Mouse (Mus musculus) midbrain, postnatal 0 days (tissue): Measurements from ENCODE around the gene Mical2. TPM values are rescaled to one million over a fixed set of nuclear protein-coding genes. Genes with fewer than 3 reads are reported as not detected.

ENCODE experiments used
- ATAC-seq: fragments of 200-750 bp; cut with Nextera tagmentation; 2 replicates; pipeline ENCODE4 v1.8.0; 2017; ENCODE audit warnings: moderate number of reproducible peaks, mild to moderate bottlenecking, moderate TSS enrichment, moderate library complexity; ENCODE audit not compliant: low FRiP score
- DNase-seq: peaks from one replicate; pipeline ENCODE4 v3.0.0-alpha.2; 2015; ENCODE audit warnings: low spot score
- H3K27ac ChIP-seq: fragments of 300-500 bp; sonication (generic); 2 replicates; pipeline ENCODE4 v1.5.1; 2014; ENCODE audit warnings: low read depth, mild to moderate bottlenecking, low read length, mixed read lengths
- H3K27me3 ChIP-seq: fragments of 300-500 bp; sonication (generic); 2 replicates; pipeline ENCODE4 v1.6.1; 2014; ENCODE audit warnings: low read length, control low read depth, mixed read lengths; ENCODE audit not compliant: insufficient read depth
- H3K36me3 ChIP-seq: fragments of 300-500 bp; sonication (generic); 2 replicates; pipeline ENCODE4 v1.6.1; 2014; ENCODE audit warnings: low read length, control low read depth, mixed read lengths; ENCODE audit not compliant: insufficient read depth
- H3K4me1 ChIP-seq: fragments of 300-500 bp; sonication (generic); 2 replicates; pipeline ENCODE4 v1.6.1; 2014; ENCODE audit warnings: mild to moderate bottlenecking, control low read depth, antibody characterized with exemption, low read length, mixed read lengths; ENCODE audit not compliant: insufficient read depth
- H3K4me2 ChIP-seq: fragments of 300-500 bp; sonication (generic); 2 replicates; pipeline ENCODE4 v1.6.1; 2014; ENCODE audit warnings: low read depth, mild to moderate bottlenecking, low read length, mixed read lengths; ENCODE audit not compliant: poor library complexity, severe bottlenecking
- H3K4me3 ChIP-seq: fragments of 300-500 bp; sonication (generic); 2 replicates; pipeline ENCODE4 v1.5.1; 2014; ENCODE audit warnings: low read depth, mild to moderate bottlenecking, low read length, moderate library complexity
- H3K9ac ChIP-seq: fragments of 300-500 bp; sonication (generic); replicated peaks from 2 replicates; pipeline ENCODE4 v1.6.1; 2014; ENCODE audit warnings: mild to moderate bottlenecking, low read length, moderate library complexity, mixed read lengths; ENCODE audit not compliant: poor library complexity, severe bottlenecking
- H3K9me3 ChIP-seq: fragments of 300-500 bp; sonication (generic); 2 replicates; pipeline ENCODE4 v1.6.1; 2016; ENCODE audit warnings: low read length, control low read depth
- CTCF ChIP-seq: IDR thresholded peaks from 2 replicates; pipeline ENCODE4 v1.5.1; 2016; ENCODE audit warnings: antibody characterized with exemption, mild to moderate bottlenecking
- WGBS: fragments of 180-500 bp; shearing (Covaris S2); extraction: QIAGEN DNeasy Blood & Tissue Kit; methylation state at CpG from one replicate; pipeline ENCODE4 v1.1.7; 2014; 5-methylcytosine and 5-hydroxymethylcytosine counted together
- polyA plus RNA-seq: library from polyadenylated mRNA; unstranded; fragments of >200 nt; fragmentation: Nextera tagmentation; extraction: Ambion mirVana; gene quantifications from 2 replicates; pipeline ENCODE4 v1.2.1, GENCODE M21; 2015
- total RNA-seq: library from RNA; depleted of rRNA; stranded (reverse); fragments of >200 nt; gene quantifications from 2 replicates; pipeline ENCODE4 v1.2.3, GENCODE M21; 2014

The Mical2 gene
- total and polyA plus RNA-seq, 2 experiments from 2014 or later, result 6.2 to 11.0 TPM

DNA sequence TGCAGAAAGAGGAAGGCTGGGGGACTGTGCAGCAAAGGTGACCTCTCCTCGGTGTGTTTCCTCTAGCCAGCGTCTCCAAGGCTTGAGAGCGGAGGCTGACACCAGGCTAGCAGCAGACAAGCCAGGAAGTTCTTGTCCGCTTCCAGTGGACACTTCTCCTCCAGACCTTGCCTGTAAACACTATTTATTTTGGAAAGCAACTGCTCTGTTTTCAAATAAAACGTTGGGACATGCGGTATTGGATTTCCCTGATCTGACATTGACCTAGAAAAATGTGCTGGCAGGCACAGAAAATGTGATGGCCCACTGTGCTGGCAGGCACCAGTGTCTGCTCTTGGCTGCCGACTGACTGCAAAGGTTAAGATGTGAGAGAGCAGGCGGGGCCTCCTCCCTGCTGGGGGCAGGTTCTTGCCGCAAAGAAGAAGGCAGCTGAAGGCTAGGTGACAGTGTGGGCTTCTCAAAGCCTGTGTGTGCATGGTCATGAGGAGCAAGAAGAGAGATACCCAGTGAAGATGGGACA is 40.4 kb upstream of the Mical2 start:
- no peak for DNase-seq

DNA sequence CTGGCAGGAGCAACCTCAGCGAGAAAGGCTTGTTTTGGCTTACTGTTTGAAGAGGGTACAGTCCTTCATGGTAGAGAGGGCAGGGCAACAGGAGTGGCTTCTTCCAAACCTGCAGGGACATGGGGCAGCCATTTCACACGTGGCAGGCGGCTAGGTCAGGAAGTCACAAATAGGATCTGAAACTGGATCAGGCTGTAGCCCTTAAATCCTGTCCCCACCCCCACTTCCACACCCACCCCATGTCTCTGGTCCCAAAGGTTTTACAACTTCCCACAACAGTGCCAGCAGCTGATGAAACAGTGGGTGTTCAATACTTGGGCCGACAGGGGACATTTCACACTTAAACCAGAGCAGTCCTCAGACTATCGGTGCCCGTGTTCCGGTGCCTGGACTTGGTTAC is 38.8 kb upstream of the Mical2 start:
- 89% methylated on average over 7 of the region's 7 CpGs for whole genome bisulfite sequencing
- no peak for TF ChIP-seq CTCF
- no peak for ATAC-seq

More for the DNA sequence above, 40.4 kb upstream of the Mical2 start:
- 65% methylated on average over 9 of the region's 9 CpGs for WGBS
- no peak overlapping the region for H3K4me3 ChIP-seq
- no peak overlapping the region for H3K4me2 ChIP-seq
- no peak overlapping the region for H3K9ac ChIP-seq
- no peaks in the 10 kb centered on the region for H3K27me3 ChIP-seq
- H3K36me3 ChIP-seq, result no peaks in the 10 kb centered on the region
- no peak overlapping the region; the same call in 1 of the 2 replicates for H3K27ac ChIP-seq
- H3K4me1 ChIP-seq, result no peaks in the 10 kb centered on the region
- no peak for TF ChIP-seq CTCF
- no peak for ATAC-seq
- H3K9me3 ChIP-seq, result no peaks in the 10 kb centered on the region

DNA sequence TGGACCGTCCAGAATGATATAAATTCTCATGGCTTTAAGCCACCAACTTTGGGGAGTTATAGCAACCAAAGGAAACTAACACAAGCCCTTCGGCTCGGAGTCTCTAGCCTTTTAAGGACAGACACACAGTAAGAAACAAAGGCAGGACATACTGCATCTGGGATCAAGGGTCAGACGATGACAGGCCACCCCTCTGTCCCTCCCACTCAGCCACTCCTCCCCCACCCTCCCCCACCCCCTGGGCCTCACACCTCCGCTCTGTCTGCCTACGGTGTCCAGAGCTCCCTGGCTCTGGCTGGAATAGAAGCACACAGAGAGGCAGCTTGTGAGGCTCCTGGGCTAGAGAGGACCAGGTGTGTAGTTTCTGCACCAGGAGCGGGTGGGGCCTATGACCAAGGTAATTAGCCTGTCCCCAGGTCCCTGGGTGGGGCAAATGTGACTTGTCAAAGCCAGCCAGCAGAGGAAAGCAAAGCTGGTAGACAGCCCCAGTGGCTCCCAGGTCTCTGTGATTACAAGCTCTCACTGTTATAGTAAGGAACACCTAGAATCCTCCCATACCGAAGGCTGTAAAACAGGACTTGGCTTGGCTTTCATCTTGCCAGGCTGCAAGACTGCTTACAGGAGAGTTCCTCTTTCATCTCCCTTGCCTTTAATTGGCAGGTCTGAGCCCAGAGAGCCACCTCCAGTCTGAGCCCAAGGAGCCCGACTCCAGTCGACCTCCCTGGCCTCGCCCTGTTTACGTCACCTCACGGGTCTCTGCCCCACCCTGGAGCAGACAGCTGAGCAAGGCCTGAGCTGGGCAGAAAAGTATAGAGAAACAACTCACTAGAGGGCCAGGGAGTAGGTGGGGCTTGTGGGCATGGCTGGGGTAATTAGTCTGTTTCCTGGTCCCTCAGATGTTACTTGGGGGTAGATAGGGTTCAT is 37.9 kb upstream of the Mical2 start:
- 73% methylated on average over 13 of the region's 13 CpGs for WGBS
- H3K9me3 ChIP-seq, result no peaks in the 10 kb centered on the region
- no peak overlapping the region for H3K4me3 ChIP-seq
- DNase-seq, result no peak
- no peak overlapping the region for H3K9ac ChIP-seq
- no peak overlapping the region for H3K27ac ChIP-seq
- H3K36me3 ChIP-seq, result no peaks in the 10 kb centered on the region
- no peak for TF ChIP-seq CTCF
- no peak overlapping the region for H3K4me2 ChIP-seq
- no peak for ATAC-seq
- no peaks in the 10 kb centered on the region for H3K4me1 ChIP-seq
- H3K27me3 ChIP-seq, result no peaks in the 10 kb centered on the region

More for the DNA sequence above, 38.8 kb upstream of the Mical2 start:
- H3K27me3 ChIP-seq, result no peaks in the 10 kb centered on the region
- no peak overlapping the region for H3K9ac ChIP-seq
- no peak overlapping the region for H3K27ac ChIP-seq
- H3K4me3 ChIP-seq, result no peak overlapping the region
- H3K4me1 ChIP-seq, result no peaks in the 10 kb centered on the region
- H3K36me3 ChIP-seq, result no peaks in the 10 kb centered on the region
- DNase-seq, result no peak
- H3K9me3 ChIP-seq, result no peaks in the 10 kb centered on the region
- no peak overlapping the region for H3K4me2 ChIP-seq

DNA sequence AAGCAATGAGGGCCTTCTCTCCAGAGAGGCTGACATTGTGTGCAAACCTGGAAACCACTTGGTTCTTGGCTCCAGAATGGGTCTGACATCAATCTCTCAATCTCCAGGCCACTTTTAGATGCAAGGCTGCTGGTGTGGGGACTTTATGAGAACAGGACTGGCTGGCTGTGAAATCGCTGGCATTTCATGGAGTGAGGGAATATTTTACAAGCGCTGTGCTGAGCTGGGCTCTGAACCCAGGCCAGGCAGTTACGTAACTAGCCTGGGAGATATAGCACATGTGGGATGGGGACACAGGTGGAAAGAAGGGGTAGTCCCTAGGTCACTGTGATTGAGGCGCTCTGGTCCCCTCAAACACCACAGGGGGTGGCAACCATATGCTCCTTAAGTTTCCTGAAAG is 33.4 kb upstream of the Mical2 start:
- DNase-seq (no peak), ATAC-seq (no peak)
- H3K4me2 ChIP-seq, result no peak overlapping the region
- no peak for TF ChIP-seq CTCF
- no peaks in the 10 kb centered on the region for H3K27me3 ChIP-seq
- no peaks in the 10 kb centered on the region for H3K36me3 ChIP-seq
- WGBS, result 91% methylated on average over 4 of the region's 4 CpGs
- no peaks in the 10 kb centered on the region for H3K4me1 ChIP-seq
- no peak overlapping the region for H3K4me3 ChIP-seq
- H3K9ac ChIP-seq, result no peak overlapping the region
- no peaks in the 10 kb centered on the region for H3K9me3 ChIP-seq
- no peak overlapping the region for H3K27ac ChIP-seq

DNA sequence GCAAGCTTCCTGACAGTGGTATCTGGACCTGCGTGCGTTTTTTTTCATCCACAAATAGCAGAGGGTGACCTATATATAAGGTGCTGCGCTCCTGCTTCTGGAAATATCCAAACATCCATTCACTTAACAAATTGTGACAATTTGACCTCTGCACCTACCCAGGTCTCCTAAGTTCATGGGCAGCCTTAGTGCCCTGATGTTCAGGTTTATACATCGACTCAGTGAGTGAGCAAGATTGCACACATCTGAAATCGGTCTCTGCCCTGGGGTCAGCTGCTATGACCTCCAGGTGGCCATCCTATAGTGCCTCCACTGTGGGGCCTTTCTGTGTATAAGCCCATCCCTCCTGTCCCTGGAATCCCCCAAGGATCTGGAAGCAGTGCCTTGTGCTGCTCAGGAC is 32.9 kb upstream of the Mical2 start:
- TF ChIP-seq CTCF, result no peak
- H3K27ac ChIP-seq, result no peak overlapping the region
- H3K4me3 ChIP-seq, result no peak overlapping the region
- no peaks in the 10 kb centered on the region for H3K36me3 ChIP-seq
- ATAC-seq (no peak), DNase-seq (no peak)
- H3K4me1 ChIP-seq, result no peaks in the 10 kb centered on the region
- H3K4me2 ChIP-seq, result no peak overlapping the region
- H3K27me3 ChIP-seq, result no peaks in the 10 kb centered on the region
- H3K9me3 ChIP-seq, result no peaks in the 10 kb centered on the region
- 94% methylated on average over 5 of the region's 5 CpGs for WGBS
- H3K9ac ChIP-seq, result no peak overlapping the region

DNA sequence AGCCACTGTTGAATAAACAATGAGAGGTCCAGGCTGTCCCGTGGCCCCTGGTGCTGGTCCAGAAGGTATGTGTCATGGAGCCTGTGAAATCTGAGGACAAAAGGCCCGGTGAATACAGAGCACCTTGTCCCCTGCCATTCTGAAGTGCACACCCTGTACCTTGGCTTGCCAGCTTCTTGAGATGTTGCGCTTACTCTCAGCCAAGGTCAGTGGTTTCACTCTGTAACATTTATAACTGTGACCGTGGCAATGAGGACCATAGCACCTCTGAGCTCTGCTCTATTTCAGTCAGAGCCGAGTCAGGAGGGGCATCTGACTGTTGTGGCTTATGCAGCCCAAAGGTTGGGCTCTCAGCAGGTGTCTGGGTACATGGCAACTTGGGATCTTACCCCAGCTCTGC is 31.4 kb upstream of the Mical2 start:
- H3K4me3 ChIP-seq, result no peak overlapping the region
- no peaks in the 10 kb centered on the region for H3K9me3 ChIP-seq
- no peaks in the 10 kb centered on the region for H3K27me3 ChIP-seq
- 82% methylated on average over 5 of the region's 5 CpGs for WGBS
- no peak overlapping the region for H3K9ac ChIP-seq
- H3K4me1 ChIP-seq, result no peaks in the 10 kb centered on the region
- ATAC-seq, result no peak
- H3K36me3 ChIP-seq, result no peaks in the 10 kb centered on the region
- no peak overlapping the region for H3K27ac ChIP-seq
- no peak for TF ChIP-seq CTCF
- no peak for DNase-seq
- H3K4me2 ChIP-seq, result no peak overlapping the region
